Mouse (Mus musculus) testis, adult 2 months (tissue): ENCODE measurements around the gene Arfgef2.

Source experiments
- CTCF ChIP-seq: fragments of 200-500 bp; IDR thresholded peaks from 2 replicates; pipeline ENCODE4 v1.5.1; 2012; ENCODE audit warnings: low read depth, mild to moderate bottlenecking, inconsistent platforms, low read length, moderate library complexity; ENCODE audit not compliant: control insufficient read depth, insufficient read depth, insufficient replicate concordance
- POLR2A ChIP-seq: fragments of 200-500 bp; IDR thresholded peaks from 2 replicates; pipeline ENCODE4 v1.6.1; 2012; ENCODE audit warnings: low read depth, mild to moderate bottlenecking, inconsistent platforms, low read length, moderate library complexity; ENCODE audit not compliant: control insufficient read depth

- no peak for TF ChIP-seq CTCF
- TF ChIP-seq POLR2A, result no peak
These were observed 65.0 kb downstream of the Arfgef2 start for GRCm38 (mm10) chr2:166870271-166870865.
